Mouse (Mus musculus) E14TG2a.4 (cell line): ENCODE results near the gene Prokr2.

Source experiments
- CTCF ChIP-seq: conservative IDR thresholded peaks from 2 replicates; pipeline ENCODE4 v1.5.1; 2014; ENCODE audit warnings: low read length
- NANOG ChIP-seq: IDR thresholded peaks from 2 replicates; pipeline ENCODE4 v1.6.1; 2014; ENCODE audit warnings: borderline replicate concordance, low read length, mixed read lengths
- POU5F1 ChIP-seq: IDR thresholded peaks from 2 replicates; pipeline ENCODE4 v1.6.1; 2014; ENCODE audit warnings: low read length, borderline replicate concordance

GRCm38 (mm10) chr2:132398136-132398535 lies 12.9 kb upstream of the Prokr2 start:
- no peak for TF ChIP-seq CTCF
- TF ChIP-seq NANOG = no peak
- TF ChIP-seq POU5F1 = no peak
